Mouse (Mus musculus): Measurements from ENCODE around the gene Tspyl3. TPM values are rescaled to one million over a fixed set of nuclear protein-coding genes. Genes with fewer than 3 reads are reported as not detected.

Tspyl3 gene
- polyA plus RNA-seq, 1 experiment from 2014 or later: 3.0 TPM

DNA sequence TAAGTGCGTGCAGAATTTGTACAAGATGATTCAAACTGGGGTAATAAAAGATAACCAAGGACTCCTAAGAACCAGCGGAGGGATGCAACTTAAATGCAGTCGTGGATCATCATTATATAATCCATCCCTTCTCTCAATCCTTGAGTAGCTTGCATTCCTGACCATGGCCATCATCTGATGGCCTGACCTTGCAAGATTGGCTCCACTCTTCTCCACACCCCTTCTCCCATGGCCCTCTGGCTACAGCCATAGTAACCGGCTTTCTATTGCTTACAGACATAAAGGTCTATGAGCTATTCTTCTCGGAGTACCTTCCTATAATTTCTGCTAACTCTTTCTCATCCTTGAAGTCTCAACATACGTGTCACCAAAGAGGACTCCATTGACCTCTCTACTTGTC, 16.9 kb upstream of the Tspyl3 start:
- H3K9me3 ChIP-seq (replicated peaks): no peaks in the 10 kb centered on the region
- peak overlapping the region; percentile 97 for H3K4me3 ChIP-seq (replicated peaks)
- H3K9ac ChIP-seq: peak overlapping the region; percentile 99
- DNase-seq: no peak
- no peak for ATAC-seq (ENCODE audit: low read depth)
- peaks cover 50% of the 10 kb centered on the region for H3K36me3 ChIP-seq
- no peaks in the 10 kb centered on the region for H3K27me3 ChIP-seq
- WGBS (ENCODE audit: insufficient replicate concordance): 57% methylated on average over 6 of the region's 6 CpGs
- H3K4me1 ChIP-seq (replicated peaks): peaks cover 52% of the 10 kb centered on the region
- H3K27ac ChIP-seq: peak overlapping the region; percentile 99
- H3K4me2 ChIP-seq: peak overlapping the region; percentile 86

DNA sequence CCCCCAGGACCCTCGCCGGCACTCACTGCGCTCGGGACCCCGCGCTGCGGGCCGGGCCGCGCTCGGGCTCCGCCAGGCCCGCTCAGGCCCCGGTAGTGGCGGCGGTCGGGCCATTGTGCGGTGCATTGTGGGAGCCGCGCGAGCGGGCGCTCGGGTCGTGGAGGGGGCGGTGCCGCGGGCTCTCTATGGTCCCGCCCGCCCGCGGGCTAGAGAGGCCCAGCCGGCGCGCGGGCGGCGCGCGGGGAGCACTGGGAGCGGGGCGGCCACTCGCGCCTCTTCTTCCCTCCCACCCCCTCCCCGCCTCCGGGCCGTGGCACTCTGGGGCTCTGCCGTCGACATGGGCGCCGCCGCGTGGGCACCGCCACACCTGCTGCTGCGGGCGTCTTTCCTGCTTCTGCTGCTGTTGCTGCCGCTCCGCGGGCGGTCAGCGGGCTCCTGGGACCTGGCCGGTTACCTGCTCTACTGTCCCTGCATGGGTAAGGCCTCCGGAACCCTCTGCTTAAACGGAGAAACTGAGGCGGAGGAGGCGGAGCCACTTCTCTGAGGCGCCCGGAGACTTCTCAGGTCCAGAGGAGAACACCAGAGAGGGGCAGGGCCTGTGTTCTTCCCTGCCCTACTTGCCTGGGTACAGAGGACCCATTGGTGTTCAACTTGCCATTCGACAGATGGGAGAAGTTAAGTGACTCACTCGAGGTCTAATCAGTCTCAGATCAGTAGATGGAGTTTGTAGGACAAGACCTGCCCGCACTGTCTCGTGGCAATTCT, 16.2 kb upstream of the Tspyl3 start, which contains the start of the genes Plagl2 and Pofut1:
Gene Plagl2, minus strand, starts transcription at position 177 of the 765 bp plus-strand sequence.
Gene Pofut1, plus strand, starts transcription at position 284 of the 765 bp plus-strand sequence.
- WGBS (ENCODE audit: insufficient replicate concordance): 0% methylated on average over 55 of the region's 72 CpGs
- Histone ChIP-seq H3K4me2 (peak within 1 kb of the TSS; percentile 86), H3K27ac (peak within 1 kb of the TSS; percentile 99), H3K9me3 (replicated peaks) (no peaks in the 10 kb centered on the region), H3K9ac (peak within 1 kb of the TSS; percentile 99), H3K4me1 (replicated peaks) (peaks cover 58% of the 10 kb centered on the region), H3K4me3 (replicated peaks) (peak within 1 kb of the TSS; percentile 97), H3K27me3 (no peaks in the 10 kb centered on the region), H3K36me3 (peaks cover 52% of the 10 kb centered on the region)
- ATAC-seq (ENCODE audit: low read depth) (peak; percentile 92), DNase-seq (peak; percentile 89)

DNA sequence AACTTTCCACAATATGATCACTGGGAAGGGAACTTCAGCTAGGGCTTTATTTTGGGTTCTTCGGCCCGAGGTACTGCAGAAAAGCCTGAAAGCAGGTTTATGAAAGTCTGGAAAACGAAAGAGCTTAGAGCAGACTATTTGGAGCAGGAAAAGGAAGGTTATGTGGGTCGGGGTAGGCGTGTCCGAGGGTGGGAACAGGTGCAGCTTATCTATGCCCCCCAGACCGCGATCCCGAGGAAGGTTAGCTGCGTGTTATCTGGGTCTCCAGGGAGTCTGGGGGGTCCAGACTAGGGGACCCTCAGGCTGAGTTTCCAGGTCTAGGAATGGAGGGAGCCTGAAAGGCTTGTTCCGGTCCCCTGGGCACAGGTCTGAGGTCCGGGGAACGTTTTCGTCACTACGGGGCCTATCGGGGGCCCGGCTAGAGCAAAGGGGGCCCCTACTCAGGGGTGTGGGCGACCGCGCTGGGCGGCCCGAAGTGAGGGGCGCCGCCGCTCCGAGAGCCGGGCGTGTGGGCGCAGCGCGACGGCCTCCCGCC, 15.5 kb upstream of the Tspyl3 start:
- peak overlapping the region; percentile 99 for H3K9ac ChIP-seq
- peak overlapping the region; percentile 99 for H3K27ac ChIP-seq
- DNase-seq: peak; percentile 85
- H3K36me3 ChIP-seq: peaks cover 52% of the 10 kb centered on the region
- 0% methylated on average over 32 of the region's 33 CpGs for WGBS (ENCODE audit: insufficient replicate concordance)
- H3K9me3 ChIP-seq (replicated peaks): no peaks in the 10 kb centered on the region
- peak overlapping the region; percentile 86 for H3K4me2 ChIP-seq
- peak overlapping the region; percentile 97 for H3K4me3 ChIP-seq (replicated peaks)
- peaks cover 65% of the 10 kb centered on the region for H3K4me1 ChIP-seq (replicated peaks)
- ATAC-seq (ENCODE audit: low read depth): peak; percentile 77
- no peaks in the 10 kb centered on the region for H3K27me3 ChIP-seq

DNA sequence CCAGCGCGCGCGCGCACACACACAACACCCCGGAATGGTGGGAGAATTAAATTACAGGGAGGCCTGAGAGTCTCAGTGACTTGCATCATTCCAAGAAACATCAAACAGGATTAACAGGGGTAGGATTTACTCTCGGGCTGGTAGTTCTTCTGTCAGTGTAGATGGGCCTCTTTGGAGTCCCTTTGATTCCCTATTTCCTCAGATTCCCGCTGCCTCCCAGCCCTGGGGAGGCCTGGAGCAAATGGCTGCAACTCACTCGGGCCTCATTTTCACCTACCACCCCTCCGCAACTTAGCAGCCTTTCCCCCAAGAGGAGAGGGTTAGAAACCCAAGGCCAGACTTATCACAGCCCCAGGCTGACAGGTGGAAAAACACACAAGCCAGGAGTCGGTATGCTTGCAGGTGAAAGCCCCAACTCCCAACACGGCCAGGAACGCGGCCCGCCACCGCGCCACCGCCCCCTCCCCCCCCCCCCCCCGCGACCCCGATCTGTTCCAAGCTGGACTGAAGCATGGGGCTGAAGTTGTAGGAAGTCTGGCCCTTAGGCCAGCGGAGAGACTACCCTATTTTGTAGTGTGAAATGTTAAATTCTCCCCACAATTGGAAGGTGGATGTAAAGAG, 14.7 kb upstream of the Tspyl3 start:
- H3K36me3 ChIP-seq: peaks cover 52% of the 10 kb centered on the region
- peak overlapping the region; percentile 99 for H3K9ac ChIP-seq
- H3K27me3 ChIP-seq: no peaks in the 10 kb centered on the region
- ATAC-seq (ENCODE audit: low read depth): no peak
- no peak for DNase-seq
- H3K4me1 ChIP-seq (replicated peaks): peaks cover 67% of the 10 kb centered on the region
- peak overlapping the region; percentile 99 for H3K27ac ChIP-seq
- H3K4me2 ChIP-seq: peak overlapping the region; percentile 86
- WGBS (ENCODE audit: insufficient replicate concordance): 8% methylated on average over 22 of the region's 22 CpGs
- H3K9me3 ChIP-seq (replicated peaks): no peaks in the 10 kb centered on the region
- peak overlapping the region; percentile 97 for H3K4me3 ChIP-seq (replicated peaks)

DNA sequence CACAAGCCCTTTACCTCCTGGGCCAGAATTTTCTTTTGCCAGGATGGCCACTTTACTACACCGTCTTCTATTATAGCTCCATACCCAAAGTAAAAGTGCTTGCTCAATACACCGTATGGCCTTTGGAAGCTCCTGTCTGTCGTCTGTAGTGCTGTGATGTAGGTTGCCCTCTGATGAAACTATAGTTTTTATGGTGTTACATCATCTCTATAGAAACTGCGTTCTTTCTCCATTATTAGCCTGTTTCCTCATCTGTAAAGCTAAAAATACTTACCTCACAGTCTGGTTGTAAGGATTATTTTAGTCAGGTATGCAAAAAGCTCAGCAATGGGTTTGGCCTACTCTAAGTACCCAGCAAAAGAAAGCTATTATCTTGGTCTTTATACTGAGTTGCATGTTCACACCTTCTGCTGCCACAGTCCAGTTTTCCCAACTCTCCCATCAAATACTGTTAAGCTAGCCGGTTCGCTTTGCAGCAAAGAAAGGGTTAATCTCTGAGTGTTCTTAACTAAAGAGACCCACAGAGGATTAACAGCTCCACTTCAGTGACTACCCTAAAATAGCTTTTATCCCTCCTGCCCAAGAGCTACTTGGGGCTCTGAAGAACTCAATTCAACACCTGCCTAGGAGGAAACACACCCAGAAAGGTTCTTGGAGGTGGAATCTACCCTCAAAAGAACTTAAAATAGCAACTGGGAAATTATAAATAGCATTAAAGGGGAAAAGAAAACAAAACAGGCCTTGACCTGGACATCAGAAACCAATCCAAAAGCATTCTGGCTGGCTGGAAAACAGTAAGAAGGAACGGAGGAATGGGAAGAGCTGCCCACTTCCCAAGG, 14.0 kb upstream of the Tspyl3 start:
- no peaks in the 10 kb centered on the region for H3K27me3 ChIP-seq
- peak overlapping the region; percentile 99 for H3K27ac ChIP-seq
- 44% methylated on average over 7 of the region's 7 CpGs for WGBS (ENCODE audit: insufficient replicate concordance)
- H3K9ac ChIP-seq: peak overlapping the region; percentile 99
- H3K9me3 ChIP-seq (replicated peaks): no peaks in the 10 kb centered on the region
- H3K4me2 ChIP-seq: peak overlapping the region; percentile 86
- peak overlapping the region; percentile 97 for H3K4me3 ChIP-seq (replicated peaks)
- ATAC-seq (ENCODE audit: low read depth) (no peak), DNase-seq (no peak)
- peaks cover 67% of the 10 kb centered on the region for H3K4me1 ChIP-seq (replicated peaks)
- peaks cover 54% of the 10 kb centered on the region for H3K36me3 ChIP-seq

DNA sequence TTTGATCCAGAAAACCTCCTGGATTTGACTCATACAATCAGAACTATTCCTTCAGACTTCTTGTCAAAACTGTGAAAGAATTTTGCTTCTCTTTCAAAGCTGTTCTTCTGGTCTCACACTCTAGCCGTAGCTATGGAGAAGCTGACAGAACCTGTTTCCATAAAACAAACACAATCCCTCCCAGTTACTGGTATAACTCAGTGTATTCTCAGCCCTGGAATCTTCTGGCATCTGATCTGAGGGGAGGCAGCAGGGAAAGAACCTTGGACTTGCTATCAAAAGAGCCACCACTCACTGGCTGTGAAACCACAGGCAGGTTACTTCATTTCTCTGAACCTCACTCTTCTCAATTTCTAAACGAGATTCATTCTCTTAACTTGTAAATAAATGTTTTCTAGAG, 13.2 kb upstream of the Tspyl3 start:
- Histone ChIP-seq H3K9ac (peak overlapping the region; percentile 99), H3K27ac (peak overlapping the region; percentile 99), H3K9me3 (replicated peaks) (no peaks in the 10 kb centered on the region), H3K27me3 (no peaks in the 10 kb centered on the region), H3K4me1 (replicated peaks) (peaks cover 63% of the 10 kb centered on the region), H3K4me2 (peak overlapping the region; percentile 86), H3K4me3 (replicated peaks) (peak overlapping the region; percentile 97), H3K36me3 (peaks cover 58% of the 10 kb centered on the region)
- ATAC-seq (ENCODE audit: low read depth): no peak
- DNase-seq: no peak
- WGBS (ENCODE audit: insufficient replicate concordance): 48% methylated on average over 2 of the region's 2 CpGs

DNA sequence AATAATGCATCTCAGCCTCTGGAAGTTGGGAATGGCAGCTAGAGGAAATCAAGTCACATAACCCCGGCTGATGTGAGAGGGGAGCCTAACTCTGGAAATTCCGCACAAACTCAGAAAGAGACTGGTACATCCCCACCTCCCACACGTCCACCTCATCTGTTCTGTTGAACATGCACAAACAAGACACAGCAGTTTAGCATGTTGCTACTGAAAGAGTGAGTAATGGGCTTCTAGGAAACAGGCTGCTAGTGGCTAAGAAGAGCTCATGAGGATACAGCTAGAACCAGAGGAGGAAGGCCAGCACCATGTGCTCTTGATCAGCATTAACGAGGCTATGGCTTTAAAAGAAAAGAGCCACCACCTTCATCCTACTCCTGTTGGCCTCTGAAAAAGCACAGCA, 12.7 kb upstream of the Tspyl3 start:
- Histone ChIP-seq H3K9ac (peak overlapping the region; percentile 99), H3K4me1 (replicated peaks) (peaks cover 58% of the 10 kb centered on the region), H3K9me3 (replicated peaks) (no peaks in the 10 kb centered on the region), H3K4me2 (peak overlapping the region; percentile 86), H3K27me3 (no peaks in the 10 kb centered on the region), H3K4me3 (replicated peaks) (peak overlapping the region; percentile 97), H3K27ac (peak overlapping the region; percentile 99), H3K36me3 (peaks cover 60% of the 10 kb centered on the region)
- DNase-seq (no peak), ATAC-seq (ENCODE audit: low read depth) (no peak)
- WGBS (ENCODE audit: insufficient replicate concordance): 78% methylated on average over 4 of the region's 4 CpGs

DNA sequence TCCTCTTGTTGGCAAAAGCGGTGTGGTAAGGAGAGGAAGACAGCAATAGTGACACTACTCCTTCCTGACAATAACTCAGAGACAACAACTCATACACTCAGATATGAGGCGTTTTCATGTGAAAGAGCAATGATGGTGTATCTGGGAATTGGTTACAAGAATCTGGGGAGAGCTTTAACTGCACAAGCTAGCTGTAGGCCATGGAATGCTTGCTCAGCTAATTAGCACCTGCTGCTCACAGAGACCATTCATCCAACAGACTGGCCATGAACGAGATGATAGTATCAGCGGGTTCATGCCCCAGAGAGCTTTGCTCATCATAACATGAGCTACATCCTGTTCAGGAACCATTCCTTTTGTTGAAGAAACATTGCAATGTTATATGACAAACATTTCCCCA, 12.0 kb upstream of the Tspyl3 start:
- no peaks in the 10 kb centered on the region for H3K9me3 ChIP-seq (replicated peaks)
- ATAC-seq (ENCODE audit: low read depth) (no peak), DNase-seq (no peak)
- peaks cover 54% of the 10 kb centered on the region for H3K4me1 ChIP-seq (replicated peaks)
- H3K36me3 ChIP-seq: peaks cover 67% of the 10 kb centered on the region
- no peaks in the 10 kb centered on the region for H3K27me3 ChIP-seq
- H3K4me3 ChIP-seq (replicated peaks): 0 out of 2 replicates have a peak overlapping the region, but pooled peaks have one; percentile 97
- peak overlapping the region; percentile 99; the same call in 1 of the 2 replicates for H3K9ac ChIP-seq
- 79% methylated on average over 4 of the region's 4 CpGs for WGBS (ENCODE audit: insufficient replicate concordance)
- H3K27ac ChIP-seq: peak overlapping the region; percentile 99; the same call in 1 of the 2 replicates
- peak overlapping the region; percentile 86; the same call in 1 of the 2 replicates for H3K4me2 ChIP-seq

DNA sequence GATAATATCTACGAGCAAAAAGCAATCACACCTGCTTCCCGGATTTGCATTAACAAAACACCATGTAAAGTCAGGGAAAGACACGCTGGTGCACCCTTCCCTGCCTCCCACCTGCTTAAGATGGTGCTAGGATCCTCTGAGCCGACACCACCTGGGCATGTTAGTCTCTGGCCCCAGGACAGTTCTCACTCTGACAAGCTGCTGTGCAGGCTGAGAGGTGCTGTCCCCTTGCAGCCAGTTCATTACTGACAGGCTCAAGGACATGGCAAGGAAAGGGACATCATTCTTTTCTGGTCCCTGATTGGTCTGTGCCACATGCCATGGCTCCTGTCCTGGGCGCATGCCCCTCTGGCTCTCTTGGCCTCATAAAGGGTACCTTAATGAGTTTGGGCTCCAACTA, 3.3 kb upstream of the Tspyl3 start:
- 72% methylated on average over 5 of the region's 5 CpGs for WGBS (ENCODE audit: insufficient replicate concordance)
- peaks cover 83% of the 10 kb centered on the region for H3K4me1 ChIP-seq (replicated peaks)
- peak overlapping the region; percentile 87 for H3K27ac ChIP-seq
- peaks cover 63% of the 10 kb centered on the region for H3K36me3 ChIP-seq
- peak overlapping the region; percentile 46 for H3K9ac ChIP-seq
- ATAC-seq (ENCODE audit: low read depth) (no peak), DNase-seq (no peak)
- H3K4me3 ChIP-seq (replicated peaks): no peak overlapping the region; the same call in 1 of the 2 replicates
- no peaks in the 10 kb centered on the region for H3K27me3 ChIP-seq
- no peaks in the 10 kb centered on the region for H3K9me3 ChIP-seq (replicated peaks)
- H3K4me2 ChIP-seq: peak overlapping the region; percentile 38

DNA sequence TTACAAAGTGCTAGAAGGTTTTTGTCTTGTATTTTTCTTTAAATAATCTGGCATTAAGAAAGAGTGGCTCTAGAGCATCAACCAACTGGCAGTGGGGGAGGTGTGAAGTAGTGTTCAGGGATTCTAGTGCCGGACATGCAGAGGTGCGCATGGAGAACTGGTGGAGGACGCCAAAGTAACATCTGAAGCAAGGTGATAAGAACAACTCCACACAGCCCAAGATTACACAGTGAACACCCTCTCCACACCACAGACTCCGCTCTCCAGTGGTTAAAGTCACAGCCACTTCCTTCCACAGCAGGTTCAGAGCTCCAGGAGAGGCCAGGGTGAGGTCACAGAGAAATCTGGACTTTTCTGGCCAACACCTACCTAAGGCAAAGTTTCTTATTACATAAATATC, 2.7 kb upstream of the Tspyl3 start:
- 14% methylated on average over 4 of the region's 4 CpGs for WGBS (ENCODE audit: insufficient replicate concordance)
- H3K4me2 ChIP-seq: peak overlapping the region; percentile 38
- no peak overlapping the region; the same call in 1 of the 2 replicates for H3K4me3 ChIP-seq (replicated peaks)
- ATAC-seq (ENCODE audit: low read depth): peak; percentile 92
- H3K4me1 ChIP-seq (replicated peaks): peaks cover 88% of the 10 kb centered on the region
- H3K27ac ChIP-seq: peak overlapping the region; percentile 87
- 0 out of 2 replicates have a peak overlapping the region, but pooled peaks have one; percentile 6 for H3K9ac ChIP-seq
- no peaks in the 10 kb centered on the region for H3K27me3 ChIP-seq
- peak; percentile 71 for DNase-seq
- H3K9me3 ChIP-seq (replicated peaks): no peaks in the 10 kb centered on the region
- peaks cover 57% of the 10 kb centered on the region for H3K36me3 ChIP-seq

All from liver, embryonic 13.5 days (tissue).